Mouse (Mus musculus) heart, adult 8-10 months (tissue): Measurements from ENCODE around the gene Pdzrn3. TPM values are rescaled to one million over a fixed set of nuclear protein-coding genes. Genes with fewer than 3 reads are reported as not detected.

ENCODE experiments used
- DNase-seq: peaks from one replicate; pipeline ENCODE4 v3.0.0; 2022; ENCODE audit warnings: low spot score
- total RNA-seq, 4 experiments: library from RNA; stranded (reverse); gene quantifications; 2 replicates each; pipeline ENCODE4 v1.2.4; 2022

Gene Pdzrn3
- total RNA-seq, 4 experiments from 2014 or later = 25.9 to 30.4 (median 28.3) TPM

DNA sequence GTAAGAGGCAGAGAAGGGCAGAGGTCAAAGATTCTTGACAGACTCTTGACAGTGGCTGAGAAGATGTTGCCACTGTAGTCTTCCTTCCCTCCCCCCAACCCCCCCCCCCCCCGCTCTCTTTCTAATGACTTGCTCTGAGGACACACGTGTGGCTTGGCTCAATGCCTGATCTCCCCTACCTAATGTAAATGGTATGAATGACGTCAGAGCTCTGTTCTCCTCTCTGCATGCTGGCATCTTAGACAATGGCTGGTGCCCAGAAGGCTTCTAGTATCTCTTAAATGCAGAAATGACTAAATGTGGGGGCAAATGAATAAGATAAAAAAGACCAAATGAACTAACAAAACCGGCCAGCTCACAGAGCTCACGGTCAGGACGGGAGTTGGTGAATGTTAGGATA lies 49.2 kb downstream of the Pdzrn3 start:
- no peak for DNase-seq

DNA sequence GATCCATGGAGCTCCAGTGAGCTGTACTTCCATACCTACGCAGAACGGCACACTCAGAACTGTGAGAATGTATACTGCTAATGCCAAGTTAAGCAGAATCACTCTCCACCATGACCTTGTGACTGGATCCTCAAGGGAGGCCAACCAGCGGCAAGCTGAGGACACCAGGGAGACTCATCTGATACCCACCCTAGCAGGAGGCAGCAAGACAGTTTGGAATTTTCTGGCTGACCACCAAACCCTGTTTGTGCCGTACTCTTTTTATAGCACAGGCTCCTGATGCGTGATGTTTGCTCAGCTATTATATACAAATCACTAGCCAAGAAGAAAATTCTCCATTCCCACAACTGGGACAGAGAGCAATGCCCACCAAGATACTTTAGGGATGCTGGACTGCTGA lies 50.0 kb downstream of the Pdzrn3 start:
- peak; percentile 55 for DNase-seq

DNA sequence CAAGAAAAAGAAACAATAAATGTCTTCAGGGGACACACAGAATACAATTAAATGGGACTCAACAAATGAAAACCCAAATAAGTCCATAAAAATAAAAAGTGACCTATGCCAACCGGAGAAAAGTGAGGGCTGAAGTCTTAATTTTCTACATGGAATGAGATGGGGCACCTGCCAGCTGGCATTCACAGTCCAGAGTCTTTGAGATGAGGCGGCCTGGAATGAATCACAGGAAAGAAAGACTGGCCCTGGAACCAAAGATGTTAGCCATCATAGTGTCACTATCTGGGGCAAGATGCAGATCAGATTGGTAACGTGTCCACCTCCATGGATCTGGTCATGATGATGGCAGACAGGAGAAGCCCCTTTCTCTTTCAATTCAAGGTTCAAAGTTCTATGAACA lies 50.5 kb downstream of the Pdzrn3 start:
- DNase-seq = no peak

DNA sequence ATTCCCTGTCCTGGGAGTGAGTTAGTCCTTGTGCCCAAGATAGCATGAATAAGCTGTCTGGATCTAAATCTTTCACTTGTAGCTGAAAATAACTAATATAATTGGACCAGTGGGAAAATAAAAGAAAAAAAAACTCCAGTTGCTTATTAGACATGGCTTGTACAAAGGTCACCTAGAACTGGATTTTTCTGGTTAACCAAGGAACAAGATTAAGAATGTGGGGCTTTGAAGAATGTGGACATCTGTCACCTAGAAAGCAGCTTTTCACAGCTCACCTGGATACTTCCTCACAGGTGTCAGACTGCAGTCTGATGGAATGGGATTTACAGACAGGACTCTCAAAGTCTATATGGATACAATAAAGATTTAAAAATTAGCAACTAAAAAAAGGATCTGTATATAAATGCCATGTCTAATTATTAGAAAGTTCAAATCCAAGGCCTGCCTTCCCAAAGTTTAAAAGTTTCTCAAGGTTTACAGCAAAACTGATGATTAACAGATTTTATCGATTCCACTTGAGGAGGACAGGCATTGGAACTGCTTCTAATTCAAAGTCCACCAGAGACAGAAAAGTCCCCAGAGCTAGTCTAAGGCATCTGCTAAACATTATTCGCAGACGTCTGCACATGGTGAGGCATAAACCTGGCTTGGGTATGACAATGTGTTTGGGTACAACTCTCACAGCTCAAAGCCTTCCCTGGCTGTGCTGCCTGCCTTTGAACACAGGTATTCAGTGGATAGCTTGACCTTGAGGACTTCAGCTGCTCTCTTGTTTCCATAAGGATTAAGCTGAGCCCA lies 51.7 kb downstream of the Pdzrn3 start:
- DNase-seq = no peak

GRCm38 (mm10) chr6:101322580-101322979 lies 55.1 kb downstream of the Pdzrn3 start:
- no peak for DNase-seq

GRCm38 (mm10) chr6:101320386-101320785 lies 57.3 kb downstream of the Pdzrn3 start:
- no peak for DNase-seq

DNA sequence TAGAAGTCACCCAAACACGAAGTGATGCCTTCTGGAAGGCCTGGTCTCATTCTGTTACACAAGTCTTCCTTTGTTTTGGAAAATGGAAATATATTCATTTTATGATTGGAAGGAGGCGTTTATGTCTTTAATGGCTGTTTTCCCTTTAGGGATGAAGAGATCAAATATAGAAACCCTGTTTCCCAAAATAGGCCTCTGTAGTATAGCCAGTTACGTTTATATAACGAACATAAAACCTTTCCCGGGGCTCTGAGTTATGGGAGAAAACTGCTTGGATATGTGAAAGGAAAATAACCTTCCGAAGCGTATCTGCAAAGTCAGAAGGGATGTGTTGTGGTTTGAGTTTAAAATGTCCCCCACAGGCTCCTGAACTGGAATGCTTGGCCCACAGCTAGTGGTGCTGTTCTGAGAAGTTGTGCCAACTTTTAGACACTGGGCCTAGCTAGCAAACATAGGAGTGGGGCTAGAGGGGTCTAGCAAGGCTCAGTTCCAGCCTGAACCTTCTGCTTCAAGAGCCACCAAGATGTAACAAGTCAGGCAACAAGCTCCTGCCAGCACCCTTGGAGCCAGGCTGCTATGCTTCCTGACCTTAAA lies 58.2 kb downstream of the Pdzrn3 start:
- DNase-seq = no peak

GRCm38 (mm10) chr6:101318530-101318929 lies 59.2 kb downstream of the Pdzrn3 start:
- no peak for DNase-seq

GRCm38 (mm10) chr6:101311446-101311845 lies 66.3 kb downstream of the Pdzrn3 start:
- no peak for DNase-seq

DNA sequence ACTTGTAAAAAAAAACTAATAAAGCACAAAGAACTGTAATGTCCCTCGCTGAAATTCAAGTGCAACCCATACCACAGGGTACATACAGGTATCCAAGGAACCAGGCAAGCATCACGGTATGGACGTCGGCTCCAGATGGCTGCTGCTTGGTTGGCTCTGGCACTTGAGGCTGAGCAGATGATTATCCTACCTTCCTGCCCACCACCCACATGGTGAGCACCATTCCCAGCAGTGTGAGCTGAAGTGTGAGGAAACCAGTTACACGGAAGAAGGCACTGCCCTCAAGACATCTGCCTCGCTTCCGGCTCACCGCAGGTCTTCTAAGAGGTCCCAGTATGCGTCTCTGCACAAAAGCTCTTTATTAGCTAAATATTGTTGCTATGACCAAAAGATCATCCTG lies 67.2 kb downstream of the Pdzrn3 start:
- no peak for DNase-seq

DNA sequence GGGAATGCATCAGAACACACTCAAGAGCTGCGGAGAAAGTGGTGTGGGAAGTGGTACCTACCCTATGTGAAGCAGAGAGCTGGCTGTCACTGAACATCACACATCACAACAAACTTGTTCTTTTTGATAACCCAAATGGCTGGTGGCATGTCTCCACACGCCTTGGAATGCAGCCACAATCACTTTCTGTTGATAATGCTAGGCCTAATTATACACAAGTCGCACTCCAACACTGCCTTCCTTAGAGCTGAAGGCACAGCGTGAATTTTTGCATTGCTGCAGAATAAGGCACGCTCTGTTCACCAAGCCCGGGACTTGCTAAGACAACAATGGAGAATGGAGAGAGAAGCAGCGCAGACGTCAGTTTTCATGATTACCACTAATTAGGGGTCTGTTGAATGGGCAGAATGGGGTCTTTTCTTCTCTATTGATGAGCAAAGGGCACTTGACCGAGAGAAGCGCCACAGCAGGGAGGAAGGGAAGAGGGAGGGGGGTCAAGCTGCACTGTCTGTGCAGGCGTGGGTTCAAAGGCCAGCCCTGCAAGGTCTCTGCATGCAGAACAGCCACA lies 69.6 kb downstream of the Pdzrn3 start:
- no peak for DNase-seq

GRCm38 (mm10) chr6:101306834-101307233 lies 70.9 kb downstream of the Pdzrn3 start:
- DNase-seq = no peak

DNA sequence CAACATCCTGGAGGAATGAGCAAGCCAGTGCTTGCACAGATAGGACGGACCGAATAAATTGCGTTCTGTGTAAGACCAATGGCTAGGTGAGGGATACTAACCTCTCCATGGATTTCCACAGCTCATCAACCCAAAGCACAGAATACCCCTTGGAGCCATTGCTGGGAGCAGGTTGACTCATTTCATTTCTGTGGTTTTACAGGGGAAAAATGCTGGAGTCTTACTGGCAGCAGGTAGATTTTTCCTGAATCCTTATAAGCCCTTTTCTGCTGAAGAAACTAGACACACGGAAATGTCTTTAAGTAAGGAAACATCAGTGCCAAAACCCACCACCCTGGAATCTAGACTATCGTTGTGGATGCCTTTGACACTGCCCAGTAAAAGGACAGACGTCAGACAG lies 72.2 kb downstream of the Pdzrn3 start:
- DNase-seq = no peak

DNA sequence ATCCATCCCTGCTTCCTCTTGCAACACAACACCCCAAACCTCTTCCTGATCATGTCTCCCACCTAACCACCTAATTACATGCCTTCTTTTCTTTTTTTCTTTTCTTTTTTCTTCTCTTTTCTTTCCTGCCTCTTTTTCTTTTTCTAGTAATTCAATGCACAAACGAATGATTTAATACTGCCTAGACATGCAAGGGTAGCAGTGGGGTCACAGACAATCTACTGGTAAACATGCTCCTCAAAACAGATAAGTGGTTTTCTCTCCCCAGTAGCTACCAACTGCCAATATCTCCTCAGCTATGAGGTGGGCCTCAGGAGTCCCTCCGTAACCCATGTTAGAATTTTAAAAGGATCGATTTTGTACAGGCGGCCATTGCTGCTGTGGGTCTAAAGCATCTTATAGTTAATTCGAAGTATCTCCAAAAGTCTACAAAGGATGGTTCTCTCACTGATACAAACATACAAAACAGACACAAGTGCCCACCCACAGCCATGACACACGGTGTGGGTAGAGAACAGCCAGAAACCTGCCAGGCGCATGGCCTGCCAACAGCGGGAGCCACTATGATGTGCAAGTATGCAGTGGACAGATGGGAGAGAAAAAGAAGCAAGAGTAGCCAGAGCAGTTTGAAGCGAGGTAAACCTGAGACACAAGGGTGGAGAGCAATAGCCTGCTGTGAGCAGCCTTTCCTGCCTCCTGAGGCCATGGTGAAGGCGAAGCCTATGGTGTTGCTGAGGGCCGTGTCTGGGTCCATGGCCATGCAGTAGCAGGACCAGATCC lies 73.5 kb downstream of the Pdzrn3 start:
- no peak for DNase-seq

DNA sequence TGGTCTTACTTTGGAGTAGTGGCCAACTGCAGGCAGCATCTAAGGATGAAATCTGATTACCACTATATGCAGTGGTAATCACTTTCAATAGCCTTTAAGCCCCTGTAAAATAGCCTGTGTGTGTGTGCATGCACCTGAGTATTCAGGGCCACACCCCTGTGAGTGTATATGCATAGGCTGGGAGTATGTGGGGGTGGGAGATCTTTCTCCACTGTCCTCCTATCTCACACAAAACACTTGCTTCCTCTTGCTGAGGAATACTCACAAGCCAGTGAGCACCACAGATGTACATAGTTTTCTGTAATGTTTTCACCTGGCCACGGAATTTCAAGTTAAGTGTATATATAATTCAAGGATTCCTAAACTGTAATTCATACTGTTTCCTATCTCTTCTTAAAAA lies 74.2 kb downstream of the Pdzrn3 start:
- no peak for DNase-seq

GRCm38 (mm10) chr6:101301154-101301553 lies 76.5 kb downstream of the Pdzrn3 start:
- DNase-seq = no peak

DNA sequence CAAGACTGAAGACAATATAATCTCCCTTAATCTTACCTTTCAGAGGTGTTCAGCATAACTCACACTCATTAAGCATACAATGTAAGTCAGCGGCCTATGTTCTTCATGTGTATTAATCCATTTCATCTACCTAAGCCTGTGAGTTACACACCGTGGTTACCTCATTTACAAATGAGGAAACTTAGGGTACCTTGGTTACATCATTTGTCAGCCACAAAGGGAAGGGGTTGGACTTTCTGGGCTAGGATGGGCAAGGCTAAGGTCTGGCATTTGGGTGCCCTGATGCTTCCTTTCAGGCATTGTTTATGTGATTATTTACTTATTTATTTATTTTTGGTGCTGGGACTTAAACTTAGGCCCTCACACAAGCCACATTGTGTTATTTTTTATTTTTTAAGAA lies 78.3 kb downstream of the Pdzrn3 start:
- no peak for DNase-seq

DNA sequence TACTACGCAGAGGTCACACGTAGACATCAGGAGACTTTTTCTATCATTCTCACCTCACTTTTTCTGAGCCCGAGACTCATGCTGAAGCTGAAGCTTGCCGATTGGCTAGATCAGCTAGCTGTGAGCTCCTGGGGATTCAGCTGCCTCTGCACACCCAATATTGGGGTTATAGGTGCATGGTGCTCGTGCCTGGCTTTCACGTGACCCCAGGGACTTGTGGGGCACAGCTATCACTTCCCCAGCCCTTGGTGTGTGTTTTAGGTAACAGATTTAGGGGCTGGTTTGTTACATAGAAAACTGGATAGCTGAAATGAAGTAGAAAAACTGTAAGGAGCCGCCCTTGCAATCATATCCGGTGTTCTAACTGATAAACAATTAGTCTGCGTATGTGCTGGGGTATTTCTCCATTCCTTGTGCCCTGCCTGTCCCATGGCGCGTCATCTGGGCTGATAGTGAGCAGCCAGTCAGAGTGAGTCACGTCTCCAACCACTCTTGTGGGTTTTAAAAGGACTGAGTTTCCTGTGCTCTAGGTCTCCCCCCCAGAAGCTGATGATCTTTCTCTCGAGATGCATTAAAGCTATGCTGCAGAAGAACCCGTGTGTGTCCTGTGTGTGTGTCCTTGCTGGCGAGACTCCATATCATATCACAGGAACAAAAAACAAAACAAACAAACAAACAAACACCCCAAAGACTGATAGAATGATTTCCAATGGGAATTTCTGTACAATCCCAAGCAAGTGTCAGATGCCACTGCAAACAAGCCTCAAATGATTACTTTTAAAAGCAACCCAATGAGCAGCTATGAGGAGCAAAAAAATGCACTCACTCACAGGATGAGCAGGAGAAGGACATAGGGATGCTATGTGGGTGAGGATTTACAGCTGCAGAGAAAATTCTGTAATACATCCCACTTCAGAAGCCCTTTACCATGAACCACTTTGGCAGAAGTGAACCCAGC lies 79.9 kb downstream of the Pdzrn3 start:
- no peak for DNase-seq

DNA sequence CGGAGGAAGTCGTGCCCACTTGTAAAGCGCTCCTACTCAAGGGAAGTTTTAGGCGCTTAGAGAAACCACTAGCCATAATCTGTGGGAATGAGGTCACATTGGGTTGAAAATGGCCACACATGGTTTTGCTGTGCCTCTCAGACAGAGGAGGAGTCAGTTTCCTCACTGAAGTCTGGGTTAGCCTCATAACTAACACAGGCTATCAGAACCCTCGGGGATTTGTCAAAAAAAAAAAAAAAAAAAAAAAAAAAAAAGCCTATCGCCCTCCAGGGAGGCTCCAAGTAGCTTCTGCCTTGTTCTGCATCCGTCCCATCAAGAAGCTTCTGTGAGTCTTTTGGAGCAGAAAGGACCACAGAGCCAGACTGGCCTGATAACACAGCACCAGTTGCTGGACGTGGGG lies 80.7 kb downstream of the Pdzrn3 start:
- no peak for DNase-seq

- DNase-seq = no peak
Measured at GRCm38 (mm10) chr6:101296280-101296679, 81.4 kb downstream of the Pdzrn3 start.

- DNase-seq = no peak
Measured at GRCm38 (mm10) chr6:101293036-101293572, 84.6 kb downstream of the Pdzrn3 start.
